Mouse (Mus musculus): Measurements from ENCODE around the gene Tenm2. TPM values are rescaled to one million over a fixed set of nuclear protein-coding genes. Genes with fewer than 3 reads are reported as not detected.

The Tenm2 gene
- polyA plus RNA-seq, 1 experiment, result 0.01 TPM

DNA sequence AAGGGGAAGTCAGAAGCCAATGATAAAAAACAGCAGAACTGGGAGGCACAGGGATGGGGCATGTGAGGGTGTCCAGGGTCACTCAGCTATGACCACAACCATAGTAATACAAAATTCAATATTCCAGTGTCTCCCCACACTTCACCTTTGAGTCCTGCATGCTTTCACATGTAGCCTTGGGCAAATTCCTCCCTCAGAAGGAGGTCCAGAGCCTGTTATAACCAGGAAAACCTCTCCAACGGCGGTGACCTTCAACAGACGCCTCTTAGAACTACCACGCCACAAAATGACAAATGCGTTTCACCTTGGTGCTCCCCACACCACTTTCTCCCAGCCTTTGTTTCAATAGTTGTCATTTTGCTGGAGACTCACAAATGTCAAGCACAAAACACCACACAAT lies 851.1 kb downstream of the Tenm2 start:
- Histone ChIP-seq H3K36me3 (replicated peaks; ENCODE audit: low read length) (no peaks in the 10 kb centered on the region), H3K9me3 (peaks cover 21% of the 10 kb centered on the region; the same call in 1 of the 2 replicates), H3K4me1 (no peaks in the 10 kb centered on the region), H3K4me3 (replicated peaks) (no peak overlapping the region), H3K27me3 (replicated peaks) (no peaks in the 10 kb centered on the region)
- no peak for TF ChIP-seq FLI1 (IDR thresholded peaks at IDR 0.05; ENCODE audit: low read length)
- TF ChIP-seq GATA1 (IDR thresholded peaks at IDR 0.05; ENCODE audit: borderline replicate concordance, low read length), result no peak

DNA sequence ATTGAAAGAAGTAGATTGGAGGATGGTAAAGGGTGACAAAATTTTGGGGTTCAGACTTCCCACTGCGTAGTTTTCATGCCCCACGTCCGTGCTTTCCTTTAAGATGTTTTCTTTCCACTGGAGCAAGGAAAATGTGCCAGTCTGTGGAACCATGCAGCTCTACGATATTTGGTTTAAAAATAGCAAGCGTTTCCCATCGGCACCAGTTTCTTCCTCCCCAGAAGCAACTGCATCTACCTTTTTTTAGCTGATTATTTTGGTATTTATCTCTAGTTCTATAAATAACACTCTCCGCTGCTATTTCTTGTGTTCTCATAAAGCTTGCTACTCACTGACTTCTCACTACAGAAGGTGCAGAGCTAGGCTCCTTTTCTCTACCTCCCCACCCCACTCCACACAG lies 864.0 kb downstream of the Tenm2 start:
- Histone ChIP-seq H3K9me3 (peaks cover 6% of the 10 kb centered on the region; the same call in 1 of the 2 replicates), H3K27me3 (replicated peaks) (no peaks in the 10 kb centered on the region), H3K4me3 (replicated peaks) (no peak overlapping the region), H3K36me3 (replicated peaks; ENCODE audit: low read length) (no peaks in the 10 kb centered on the region), H3K4me1 (no peaks in the 10 kb centered on the region)
- TF ChIP-seq GATA1 (IDR thresholded peaks at IDR 0.05; ENCODE audit: borderline replicate concordance, low read length) (no peak), FLI1 (IDR thresholded peaks at IDR 0.05; ENCODE audit: low read length) (no peak)

DNA sequence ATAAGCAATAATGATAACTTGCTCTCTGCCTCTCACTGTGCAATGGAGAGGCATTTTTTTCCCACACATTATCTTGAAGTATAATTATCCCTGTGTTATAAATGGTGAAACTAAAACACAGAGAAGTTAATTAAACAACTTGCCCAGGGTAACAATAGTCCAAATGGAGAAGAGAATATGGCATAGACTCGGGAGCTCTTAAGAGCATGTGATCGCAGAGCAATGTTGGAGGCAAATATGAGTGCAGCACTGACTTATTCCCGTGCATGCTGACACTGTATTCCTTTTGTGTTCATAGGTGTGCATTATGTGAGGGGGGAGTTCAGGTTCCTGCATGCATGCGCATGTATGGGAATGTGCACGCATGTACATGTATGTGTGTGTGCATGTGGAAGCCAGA lies 870.7 kb downstream of the Tenm2 start:
- H3K4me3 ChIP-seq (replicated peaks), result no peak overlapping the region
- H3K9me3 ChIP-seq, result peaks cover 27% of the 10 kb centered on the region
- no peaks in the 10 kb centered on the region for H3K4me1 ChIP-seq
- no peaks in the 10 kb centered on the region for H3K36me3 ChIP-seq (replicated peaks; ENCODE audit: low read length)
- TF ChIP-seq FLI1 (IDR thresholded peaks at IDR 0.05; ENCODE audit: low read length) (no peak), GATA1 (IDR thresholded peaks at IDR 0.05; ENCODE audit: borderline replicate concordance, low read length) (no peak)
- H3K27me3 ChIP-seq (replicated peaks), result no peaks in the 10 kb centered on the region

DNA sequence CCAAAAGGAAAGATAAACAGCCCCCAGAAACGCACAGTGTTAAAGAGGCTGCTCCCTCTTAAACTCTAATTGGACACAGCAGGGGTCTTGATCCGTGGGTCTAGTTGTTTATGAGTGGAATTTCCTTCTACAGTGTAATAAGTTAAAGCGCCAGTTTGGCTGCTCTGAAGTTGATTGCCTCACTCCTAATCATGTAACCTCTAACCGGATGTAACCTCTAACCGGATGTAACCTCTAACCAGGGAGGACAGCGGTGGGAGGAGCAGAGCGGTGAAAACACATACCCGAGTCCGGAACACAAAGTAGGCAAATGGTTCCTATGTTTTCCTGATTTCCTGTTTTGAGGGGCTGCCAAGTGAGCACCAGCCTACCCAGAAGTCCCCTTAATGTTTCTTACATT lies 871.3 kb downstream of the Tenm2 start:
- Histone ChIP-seq H3K4me1 (no peaks in the 10 kb centered on the region), H3K36me3 (replicated peaks; ENCODE audit: low read length) (no peaks in the 10 kb centered on the region), H3K9me3 (peaks cover 27% of the 10 kb centered on the region), H3K27me3 (replicated peaks) (no peaks in the 10 kb centered on the region), H3K4me3 (replicated peaks) (no peak overlapping the region)
- TF ChIP-seq GATA1 (IDR thresholded peaks at IDR 0.05; ENCODE audit: borderline replicate concordance, low read length) (no peak), FLI1 (IDR thresholded peaks at IDR 0.05; ENCODE audit: low read length) (no peak)

DNA sequence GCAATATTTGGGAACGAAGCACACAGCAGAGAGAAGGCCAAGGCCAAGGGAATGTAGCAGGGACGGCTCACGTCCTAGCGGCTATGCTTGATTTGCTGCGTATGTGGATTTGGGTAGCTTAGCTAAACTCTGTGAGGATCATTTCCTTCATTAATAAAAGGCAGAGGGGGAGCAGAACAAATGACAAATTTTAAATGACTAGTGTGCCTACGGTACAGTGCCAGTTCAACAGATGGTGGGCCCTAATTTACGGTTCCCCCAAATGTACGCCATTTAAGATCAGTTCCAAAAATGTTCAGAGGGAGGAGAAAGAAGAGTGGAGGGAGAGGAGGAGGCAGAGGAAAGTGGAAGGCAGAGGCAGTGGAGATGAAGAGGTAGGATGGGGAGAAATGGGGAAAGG lies 873.2 kb downstream of the Tenm2 start:
- Histone ChIP-seq H3K4me1 (no peaks in the 10 kb centered on the region), H3K4me3 (replicated peaks) (no peak overlapping the region), H3K36me3 (replicated peaks; ENCODE audit: low read length) (no peaks in the 10 kb centered on the region), H3K9me3 (peaks cover 27% of the 10 kb centered on the region), H3K27me3 (replicated peaks) (no peaks in the 10 kb centered on the region)
- TF ChIP-seq FLI1 (IDR thresholded peaks at IDR 0.05; ENCODE audit: low read length) (no peak), GATA1 (IDR thresholded peaks at IDR 0.05; ENCODE audit: borderline replicate concordance, low read length) (no peak)

DNA sequence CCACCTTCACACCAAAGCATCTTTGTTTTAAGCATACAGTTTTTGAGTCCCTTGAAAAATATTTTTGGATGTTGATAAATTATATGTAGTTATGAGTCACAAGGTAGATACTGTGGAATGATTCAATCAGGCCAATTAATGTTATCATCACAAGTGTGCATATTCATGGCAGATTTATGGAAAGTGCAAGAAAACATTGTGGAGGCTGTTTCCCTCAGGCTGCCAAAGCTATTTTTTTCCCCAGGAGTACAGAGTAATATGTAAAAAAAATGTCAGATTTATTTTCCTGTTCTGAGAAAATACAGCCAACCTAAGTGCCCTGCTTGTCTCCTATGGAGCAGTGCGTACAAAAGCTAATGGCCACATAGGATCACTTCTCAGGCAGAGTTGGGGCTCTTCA lies 882.5 kb downstream of the Tenm2 start:
- Histone ChIP-seq H3K27me3 (replicated peaks) (no peaks in the 10 kb centered on the region), H3K36me3 (replicated peaks; ENCODE audit: low read length) (no peaks in the 10 kb centered on the region), H3K9me3 (no peaks in the 10 kb centered on the region), H3K4me3 (replicated peaks) (no peak overlapping the region), H3K4me1 (no peaks in the 10 kb centered on the region)
- TF ChIP-seq FLI1 (IDR thresholded peaks at IDR 0.05; ENCODE audit: low read length), result no peak
- TF ChIP-seq GATA1 (IDR thresholded peaks at IDR 0.05; ENCODE audit: borderline replicate concordance, low read length), result no peak

DNA sequence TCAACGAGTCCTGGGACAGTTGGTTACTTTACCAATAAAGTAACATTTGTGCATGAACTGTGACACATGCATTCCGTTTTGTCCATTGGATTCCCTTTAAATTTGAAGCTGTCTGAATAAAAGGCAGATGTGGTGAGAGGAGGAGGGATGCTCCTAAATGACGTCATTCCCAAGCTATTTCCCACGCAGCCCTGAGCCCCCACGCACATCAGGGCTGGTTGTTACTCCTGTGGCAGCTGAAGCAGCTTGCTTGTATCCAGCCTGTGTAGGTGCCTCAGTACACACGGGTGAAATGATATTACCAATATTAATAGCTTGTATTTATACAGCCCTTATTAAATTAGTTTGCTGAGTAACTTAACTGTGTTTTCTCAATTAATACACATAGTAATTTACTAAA lies 884.0 kb downstream of the Tenm2 start:
- no peak for TF ChIP-seq FLI1 (IDR thresholded peaks at IDR 0.05; ENCODE audit: low read length)
- no peak for TF ChIP-seq GATA1 (IDR thresholded peaks at IDR 0.05; ENCODE audit: borderline replicate concordance, low read length)
- Histone ChIP-seq H3K27me3 (replicated peaks) (no peaks in the 10 kb centered on the region), H3K36me3 (replicated peaks; ENCODE audit: low read length) (no peaks in the 10 kb centered on the region), H3K4me1 (no peaks in the 10 kb centered on the region), H3K4me3 (replicated peaks) (no peak overlapping the region), H3K9me3 (no peaks in the 10 kb centered on the region)

DNA sequence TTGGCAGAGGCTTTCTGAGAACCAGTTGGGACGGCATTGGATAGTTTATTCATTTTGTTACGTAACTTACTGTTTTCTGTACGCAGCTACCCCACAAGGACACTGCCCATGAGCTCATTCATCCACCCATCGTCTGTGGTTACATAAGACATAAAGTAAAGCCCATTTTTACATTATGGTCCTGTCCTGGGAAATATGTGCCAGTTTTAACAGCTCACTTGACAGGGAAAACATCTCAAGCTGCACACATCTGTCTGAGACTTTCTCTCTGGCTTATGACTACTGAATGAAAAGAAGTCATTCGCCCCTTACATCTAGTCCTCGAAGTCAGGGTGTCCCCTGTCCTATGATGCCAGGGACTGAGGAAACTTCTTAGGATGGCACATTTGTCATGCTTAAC lies 884.4 kb downstream of the Tenm2 start:
- TF ChIP-seq FLI1 (IDR thresholded peaks at IDR 0.05; ENCODE audit: low read length) (no peak), GATA1 (IDR thresholded peaks at IDR 0.05; ENCODE audit: borderline replicate concordance, low read length) (no peak)
- Histone ChIP-seq H3K9me3 (no peaks in the 10 kb centered on the region), H3K4me1 (no peaks in the 10 kb centered on the region), H3K4me3 (replicated peaks) (no peak overlapping the region), H3K36me3 (replicated peaks; ENCODE audit: low read length) (no peaks in the 10 kb centered on the region), H3K27me3 (replicated peaks) (no peaks in the 10 kb centered on the region)

DNA sequence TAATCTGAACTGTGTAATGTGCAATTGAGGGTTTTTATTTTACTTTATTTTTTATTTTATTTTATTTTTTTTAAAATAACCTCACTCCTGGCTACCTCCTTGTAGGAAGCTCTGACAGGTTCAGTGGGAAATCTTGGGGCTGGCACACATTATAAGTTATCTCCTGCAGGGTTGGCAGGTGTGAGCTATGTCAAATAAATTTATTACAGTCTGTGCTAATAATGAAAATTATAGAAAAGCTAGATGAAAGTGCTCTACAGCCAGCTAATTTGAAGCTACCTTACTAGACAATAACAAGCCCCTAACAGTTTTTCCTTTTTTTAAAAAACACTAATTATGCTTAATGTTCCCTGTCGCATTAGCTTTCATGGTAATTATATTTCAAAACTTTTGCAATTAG lies 885.5 kb downstream of the Tenm2 start:
- no peaks in the 10 kb centered on the region for H3K9me3 ChIP-seq
- no peaks in the 10 kb centered on the region for H3K27me3 ChIP-seq (replicated peaks)
- TF ChIP-seq GATA1 (IDR thresholded peaks at IDR 0.05; ENCODE audit: borderline replicate concordance, low read length) (no peak), FLI1 (IDR thresholded peaks at IDR 0.05; ENCODE audit: low read length) (no peak)
- no peak overlapping the region for H3K4me3 ChIP-seq (replicated peaks)
- no peaks in the 10 kb centered on the region for H3K36me3 ChIP-seq (replicated peaks; ENCODE audit: low read length)
- no peaks in the 10 kb centered on the region for H3K4me1 ChIP-seq

DNA sequence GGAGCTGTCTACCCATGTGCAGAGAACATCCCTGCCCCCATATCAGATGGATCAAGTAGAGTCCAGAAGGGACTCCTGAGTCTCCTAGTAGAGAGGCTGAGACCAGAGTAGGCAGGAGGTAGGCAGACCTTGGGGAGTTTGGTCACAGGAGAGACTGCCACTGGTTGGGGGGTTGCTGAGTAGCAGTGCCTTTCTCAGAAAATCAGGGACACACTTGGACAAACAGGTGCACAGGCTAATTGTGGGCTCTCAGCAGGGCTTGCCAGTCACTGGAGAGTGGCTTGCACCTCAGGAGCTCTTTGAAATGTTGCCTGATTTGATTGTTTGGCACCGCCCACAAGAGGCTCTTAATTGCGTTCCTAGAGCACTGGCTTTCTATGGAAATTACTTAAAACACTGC lies 885.9 kb downstream of the Tenm2 start:
- H3K4me3 ChIP-seq (replicated peaks), result no peak overlapping the region
- TF ChIP-seq GATA1 (IDR thresholded peaks at IDR 0.05; ENCODE audit: borderline replicate concordance, low read length) (no peak), FLI1 (IDR thresholded peaks at IDR 0.05; ENCODE audit: low read length) (no peak)
- no peaks in the 10 kb centered on the region for H3K36me3 ChIP-seq (replicated peaks; ENCODE audit: low read length)

DNA sequence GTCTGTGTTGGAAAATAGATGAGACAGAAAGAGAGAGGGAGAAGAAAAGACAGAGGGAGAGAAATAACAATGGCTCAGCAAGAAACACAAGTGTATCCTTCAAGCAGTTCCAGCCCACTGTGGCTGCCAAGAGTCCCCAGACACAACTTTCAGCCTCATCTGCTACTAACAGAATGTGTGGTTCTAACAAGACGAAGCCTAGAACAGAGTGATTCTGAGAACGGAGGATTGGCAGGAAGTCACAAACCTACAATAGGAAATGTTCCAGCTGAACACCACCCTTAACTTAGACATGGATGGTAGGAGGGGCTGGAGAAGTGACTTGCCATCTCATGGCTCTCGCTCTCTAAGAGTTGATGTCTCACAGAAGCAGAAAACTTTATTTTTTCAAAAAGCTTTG lies 894.0 kb downstream of the Tenm2 start:
- TF ChIP-seq FLI1 (IDR thresholded peaks at IDR 0.05; ENCODE audit: low read length), result no peak
- no peak for TF ChIP-seq GATA1 (IDR thresholded peaks at IDR 0.05; ENCODE audit: borderline replicate concordance, low read length)
- no peaks in the 10 kb centered on the region for H3K4me1 ChIP-seq
- no peaks in the 10 kb centered on the region; the same call in 1 of the 2 replicates for H3K9me3 ChIP-seq
- H3K36me3 ChIP-seq (replicated peaks; ENCODE audit: low read length), result no peaks in the 10 kb centered on the region
- H3K27me3 ChIP-seq (replicated peaks), result no peaks in the 10 kb centered on the region
- H3K4me3 ChIP-seq (replicated peaks), result no peak overlapping the region

More for the DNA sequence above, 885.9 kb downstream of the Tenm2 start:
- H3K27me3 ChIP-seq (replicated peaks), result no peaks in the 10 kb centered on the region
- no peaks in the 10 kb centered on the region for H3K9me3 ChIP-seq
- no peaks in the 10 kb centered on the region for H3K4me1 ChIP-seq
